9 mouse cellular contexts compared by ENCODE assay signal in genomic region chr5:125531634-125532033, GRCm38 (mm10). TPM values are rescaled to one million over a fixed set of nuclear protein-coding genes. Genes with fewer than 3 reads are reported as not detected.
A peak's percentile ranks its signal among the peaks of the same experiment; 100 is the strongest.
DNase-seq lines count a peak whose midpoint lies in the region; ATAC-seq lines count a peak whose summit lies in the region.
"Had no signal": no experiment of that assay in that cellular context is flagged by ENCODE, and none has a peak within 500 bp of the region (broad histone marks: within the 10 kb centered on the region; RNA-seq: fewer than 3 reads in every experiment).

Gene Tmem132b, plus strand, starts transcription at chr5:125531774.

- 2% methylated on average over 24 of the region's 25 CpGs for WGBS in heart, embryonic 14.5 days
- 1% methylated on average over 25 of the region's 25 CpGs for WGBS in hindbrain, embryonic 16.5 days
- WGBS in limb, embryonic 15.5 days, result 2% methylated on average over 25 of the region's 25 CpGs

- H3K36me3 ChIP-seq in heart, embryonic 14.5 days (ENCODE audit: control insufficient read depth, insufficient read depth, low read length), result no peaks in the 10 kb centered on the region
- no peaks in the 10 kb centered on the region for H3K36me3 ChIP-seq in hindbrain, embryonic 16.5 days (ENCODE audit: control insufficient read depth, insufficient read depth, low read length)
- no peaks in the 10 kb centered on the region for H3K36me3 ChIP-seq in limb, embryonic 15.5 days

- no peak within 1 kb of the TSS for H3K9ac ChIP-seq in heart, embryonic 14.5 days (ENCODE audit: low read length)
- peak within 1 kb of the TSS; percentile 78 for H3K9ac ChIP-seq in hindbrain, embryonic 16.5 days (ENCODE audit: low read depth, low read length)
- 0 out of 2 replicates have a peak within 1 kb of the TSS, but pooled peaks have one; percentile 10 for H3K9ac ChIP-seq in limb, embryonic 15.5 days

- peaks cover 2% of the 10 kb centered on the region for H3K9me3 ChIP-seq in heart, embryonic 14.5 days (ENCODE audit: control insufficient read depth, low read length)
- H3K9me3 ChIP-seq in hindbrain, embryonic 16.5 days (ENCODE audit: control insufficient read depth, low read length), result no peaks in the 10 kb centered on the region
- H3K9me3 ChIP-seq in limb, embryonic 15.5 days, result no peaks in the 10 kb centered on the region

- H3K4me2 ChIP-seq in heart, embryonic 14.5 days (ENCODE audit: low read length), result peak within 1 kb of the TSS; percentile 83
- H3K4me2 ChIP-seq in hindbrain, embryonic 16.5 days (ENCODE audit: low read length), result peak within 1 kb of the TSS; percentile 90
- H3K4me2 ChIP-seq in limb, embryonic 15.5 days, result peak within 1 kb of the TSS; percentile 87

- peaks cover 0 to 14% of the 10 kb centered on the region in 2 experiments; a peak in 3 of 4 replicates for H3K4me1 ChIP-seq in heart, embryonic 14.5 days (ENCODE audit: control insufficient read depth in 2 of 2, insufficient read depth in 2 of 2, low read length in 2 of 2)
- peaks cover 28% of the 10 kb centered on the region for H3K4me1 ChIP-seq in hindbrain, embryonic 16.5 days (ENCODE audit: control insufficient read depth, insufficient read depth, low read depth, low read length)
- peaks cover 21% of the 10 kb centered on the region for H3K4me1 ChIP-seq in limb, embryonic 15.5 days

- intact Hi-C loops in heart, postnatal 25 days (cut with DNase I), result loop anchor here (5.0 kb wide), 3 partner anchors 431 to 1201 kb away; no protein-coding TSS in a partner anchor

- no peak for DNase-seq in heart, postnatal 25 days (ENCODE audit: low spot score)
- peak; percentile 57 for DNase-seq in embryo, embryonic 11 days
- peak; percentile 54 to 57 for DNase-seq in right cerebral cortex, postnatal 36 days (ENCODE audit: low spot score in 2 of 2)
- no peak for DNase-seq in thymus, postnatal 25 days
- DNase-seq in cerebellum, adult 11-12 months, result no peak

- no peak for ATAC-seq in heart, embryonic 14.5 days (ENCODE audit: insufficient number of reproducible peaks, insufficient read depth, low FRiP score, low read depth)
- peak; percentile 25; the same call in 1 of the 2 replicates for ATAC-seq in hindbrain, embryonic 16.5 days
- ATAC-seq in limb, embryonic 15.5 days (ENCODE audit: insufficient number of reproducible peaks, low FRiP score, low TSS enrichment, low read depth), result no peak

- H3K27me3 ChIP-seq in heart, embryonic 14.5 days (ENCODE audit: control insufficient read depth, insufficient read depth, low read length), result peaks cover 80% of the 10 kb centered on the region
- peaks cover 11% of the 10 kb centered on the region; the same call in 1 of the 2 replicates for H3K27me3 ChIP-seq in hindbrain, embryonic 16.5 days (replicated peaks; ENCODE audit: control insufficient read depth, insufficient read depth, low read length)
- H3K27me3 ChIP-seq in limb, embryonic 15.5 days, result peaks cover 85% of the 10 kb centered on the region

- no peak within 1 kb of the TSS for H3K27ac ChIP-seq in heart, embryonic 14.5 days (replicated peaks in 1 of 2; ENCODE audit: control insufficient read depth in 1 of 2, insufficient read depth in 1 of 2, low read depth in 2 of 2, low read length in 2 of 2)
- H3K27ac ChIP-seq in hindbrain, embryonic 16.5 days (ENCODE audit: low read depth, low read length), result peak within 1 kb of the TSS; percentile 71
- H3K27ac ChIP-seq in limb, embryonic 15.5 days, result no peak within 1 kb of the TSS

- peak within 1 kb of the TSS; percentile 47 to 48 for H3K4me3 ChIP-seq in heart, embryonic 14.5 days (ENCODE audit: control insufficient read depth in 1 of 2, insufficient read depth in 1 of 2, low read depth in 1 of 2, low read length in 2 of 2)
- H3K4me3 ChIP-seq in hindbrain, embryonic 16.5 days (ENCODE audit: low read length), result peak within 1 kb of the TSS; percentile 64
- H3K4me3 ChIP-seq in limb, embryonic 15.5 days, result peak within 1 kb of the TSS; percentile 48

RNA-seq across cellular contexts. Expression of gene Tmem132b, which starts in this region (rescaled TPM):
- polyA plus RNA-seq in heart, embryonic 14.5 days (2014; fragmentation: Nextera tagmentation; extraction: Ambion mirVana), result not detected in 2 replicates
- not detected for total RNA-seq in heart, postnatal 25 days (2021)
- 3.9 and 4.2 TPM in 2 replicates for polyA plus RNA-seq in hindbrain, embryonic 16.5 days (2015; fragmentation: Nextera tagmentation; extraction: Ambion mirVana)
- 0.22 and 0.31 TPM in 2 replicates for polyA plus RNA-seq in limb, embryonic 15.5 days (2015; fragmentation: Nextera tagmentation; extraction: Ambion mirVana)
- total RNA-seq: CH12.LX had no signal

Comparison
In these comparisons a context has a peak if more than half of its experiments do, and no peak if none do; other contexts are left out.
1. DNase-seq: peak in embryo, embryonic 11 days (single experiment) and right cerebral cortex, postnatal 36 days (2 of 2); none in heart, postnatal 25 days (single experiment), thymus, postnatal 25 days (single experiment) and cerebellum, adult 11-12 months (single experiment).
2. Peak in every context shown above with its lines, with median percentiles within 50 percentile points of each other: H3K4me2 ChIP-seq and H3K4me3 ChIP-seq.